ENCODE assay signal across 10 mouse cellular contexts in the genomic region with DNA sequence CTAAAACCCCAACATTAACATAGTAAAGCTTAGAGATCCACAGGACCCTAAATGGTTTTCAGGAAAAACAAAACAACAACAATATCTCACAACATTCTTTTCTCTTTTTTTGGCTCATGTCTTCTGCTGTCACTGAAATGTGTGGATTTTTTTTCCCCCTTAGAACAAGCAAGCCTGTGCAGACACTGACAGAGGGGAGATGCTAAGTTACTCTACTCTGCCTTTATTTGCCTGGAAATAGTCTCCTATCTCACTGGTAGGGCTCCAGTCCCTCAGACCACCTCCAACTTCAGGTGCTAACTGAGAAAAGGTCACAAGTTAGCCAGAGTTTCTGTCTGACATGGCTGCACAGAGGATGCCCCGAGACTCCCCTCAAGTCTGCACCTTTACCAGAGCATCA. TPM values are rescaled to one million over a fixed set of nuclear protein-coding genes. Genes with fewer than 3 reads are reported as not detected.
DNase-seq lines count a peak whose midpoint lies in the region; ATAC-seq lines count a peak whose summit lies in the region.
"Had no signal": no experiment of that assay in that cellular context is flagged by ENCODE, and none has a peak within 500 bp of the region (broad histone marks: within the 10 kb centered on the region; RNA-seq: fewer than 3 reads in every experiment).

No protein-coding gene starts in this region.

- no peaks in the 10 kb centered on the region for H3K9me3 ChIP-seq in heart, embryonic 13.5 days
- no peaks in the 10 kb centered on the region for H3K9me3 ChIP-seq in embryonic facial prominence, embryonic 12.5 days
- H3K9me3 ChIP-seq in hindbrain, embryonic 10.5 days = no peaks in the 10 kb centered on the region
- H3K9me3 ChIP-seq in midbrain, embryonic 12.5 days = no peaks in the 10 kb centered on the region

- H3K4me3 ChIP-seq in heart, embryonic 13.5 days = peak overlapping the region; percentile 41; the same call in 1 of the 2 replicates
- H3K4me3 ChIP-seq in embryonic facial prominence, embryonic 12.5 days = no peak overlapping the region
- H3K4me3 ChIP-seq in hindbrain, embryonic 10.5 days = peak overlapping the region; percentile 39
- H3K4me3 ChIP-seq in midbrain, embryonic 12.5 days = peak overlapping the region; percentile 31; the same call in 1 of the 2 replicates

- no peaks in the 10 kb centered on the region for H3K36me3 ChIP-seq in heart, embryonic 13.5 days
- H3K36me3 ChIP-seq in embryonic facial prominence, embryonic 12.5 days = no peaks in the 10 kb centered on the region
- no peaks in the 10 kb centered on the region for H3K36me3 ChIP-seq in hindbrain, embryonic 10.5 days
- H3K36me3 ChIP-seq in midbrain, embryonic 12.5 days = no peaks in the 10 kb centered on the region

- peaks cover 4% of the 10 kb centered on the region; the same call in 1 of the 2 replicates for H3K27me3 ChIP-seq in heart, embryonic 13.5 days (replicated peaks)
- no peaks in the 10 kb centered on the region for H3K27me3 ChIP-seq in embryonic facial prominence, embryonic 12.5 days
- H3K27me3 ChIP-seq in hindbrain, embryonic 10.5 days (ENCODE audit: insufficient read depth, poor library complexity, severe bottlenecking) = 0 out of 2 replicates have a peak, but pooled peaks cover 6% of the 10 kb centered on the region
- peaks cover 7% of the 10 kb centered on the region for H3K27me3 ChIP-seq in midbrain, embryonic 12.5 days

- H3K27ac ChIP-seq in heart, embryonic 13.5 days (replicated peaks) = no peak overlapping the region
- no peak overlapping the region for H3K27ac ChIP-seq in embryonic facial prominence, embryonic 12.5 days
- H3K27ac ChIP-seq in hindbrain, embryonic 10.5 days = peak overlapping the region; percentile 85
- H3K27ac ChIP-seq in midbrain, embryonic 12.5 days (replicated peaks) = peak overlapping the region; percentile 66

- 79% methylated on average over 1 of the region's 1 CpGs for WGBS in heart, embryonic 13.5 days
- WGBS in embryonic facial prominence, embryonic 12.5 days = 95% methylated on average over 1 of the region's 1 CpGs
- 64% methylated on average over 1 of the region's 1 CpGs for WGBS in hindbrain, embryonic 10.5 days
- 83% methylated on average over 1 of the region's 1 CpGs for WGBS in midbrain, embryonic 12.5 days

- H3K4me2 ChIP-seq in heart, embryonic 13.5 days = peak overlapping the region; percentile 64
- peak overlapping the region; percentile 41 for H3K4me2 ChIP-seq in embryonic facial prominence, embryonic 12.5 days (replicated peaks)
- H3K4me2 ChIP-seq in midbrain, embryonic 12.5 days (replicated peaks) = peak overlapping the region; percentile 57

- no peak overlapping the region for H3K9ac ChIP-seq in heart, embryonic 13.5 days
- no peak overlapping the region for H3K9ac ChIP-seq in embryonic facial prominence, embryonic 12.5 days
- no peak overlapping the region for H3K9ac ChIP-seq in midbrain, embryonic 12.5 days (replicated peaks)

- DNase-seq in heart, adult 18-20 months = no peak
- no peak for DNase-seq in hindbrain, embryonic 10.5 days (ENCODE audit: low spot score)
- DNase-seq in spleen, postnatal 10 days (ENCODE audit: low spot score in 2 of 2) = no peak
- DNase-seq in thymus, postnatal 14 days = no peak
- DNase-seq in natural killer cell, adult 2 months (ENCODE audit: low spot score in 2 of 2) = no peak
- DNase-seq: thymus, adult 18-20 months had no signal

- ATAC-seq in heart, embryonic 13.5 days (ENCODE audit: extremely low read depth, insufficient number of reproducible peaks, low FRiP score, low TSS enrichment) = no peak
- no peak for ATAC-seq in embryonic facial prominence, embryonic 12.5 days (ENCODE audit: insufficient number of reproducible peaks, insufficient read depth, low FRiP score, low TSS enrichment)
- 0 out of 2 replicates have a peak, but pooled peaks have one; percentile 17 for ATAC-seq in midbrain, embryonic 12.5 days (ENCODE audit: low FRiP score, low read depth)

- peaks cover 12% of the 10 kb centered on the region; the same call in 1 of the 2 replicates for H3K4me1 ChIP-seq in heart, embryonic 13.5 days
- H3K4me1 ChIP-seq in embryonic facial prominence, embryonic 12.5 days = peaks cover 9% of the 10 kb centered on the region
- H3K4me1 ChIP-seq in hindbrain, embryonic 10.5 days (replicated peaks) = peaks cover 41% of the 10 kb centered on the region
- H3K4me1 ChIP-seq in midbrain, embryonic 12.5 days = peaks cover 27% of the 10 kb centered on the region

RNA-seq across cellular contexts. Expression of a gene that starts 28.6 kb away (rescaled TPM):
- polyA plus RNA-seq in heart, embryonic 13.5 days (2015; fragmentation: Nextera tagmentation; extraction: Ambion mirVana) = 0.08 and 0.23 TPM in 2 replicates
- under 1 TPM; 0.62 to 0.82 TPM for total RNA-seq in heart, adult 18-20 months (2021)
- 0.20 and 0.27 TPM in 2 replicates for polyA plus RNA-seq in embryonic facial prominence, embryonic 12.5 days (2016; fragmentation: Nextera tagmentation; extraction: Ambion mirVana)
- polyA plus RNA-seq in hindbrain, embryonic 10.5 days (2016; fragmentation: Nextera tagmentation; extraction: Ambion mirVana) = 0.42 and 0.59 TPM in 2 replicates
- 0.20 and 0.29 TPM in 2 replicates for polyA plus RNA-seq in midbrain, embryonic 12.5 days (2016; fragmentation: Nextera tagmentation; extraction: Ambion mirVana)

RNA-seq across cellular contexts. Expression of a gene that starts 43.8 kb away (rescaled TPM):
- 56.5 and 68.0 TPM in 2 replicates for polyA plus RNA-seq in heart, embryonic 13.5 days (2015; fragmentation: Nextera tagmentation; extraction: Ambion mirVana)
- 10 to 100 TPM; 26.8 to 29.4 TPM for total RNA-seq in heart, adult 18-20 months (2021)
- polyA plus RNA-seq in embryonic facial prominence, embryonic 12.5 days (2016; fragmentation: Nextera tagmentation; extraction: Ambion mirVana) = 116 and 118 TPM in 2 replicates
- polyA plus RNA-seq in hindbrain, embryonic 10.5 days (2016; fragmentation: Nextera tagmentation; extraction: Ambion mirVana) = 138 and 139 TPM in 2 replicates
- 112 and 115 TPM in 2 replicates for polyA plus RNA-seq in midbrain, embryonic 12.5 days (2016; fragmentation: Nextera tagmentation; extraction: Ambion mirVana)

RNA-seq across cellular contexts. Expression of a gene that starts 49.5 kb away (rescaled TPM):
- polyA plus RNA-seq in heart, embryonic 13.5 days (2015; fragmentation: Nextera tagmentation; extraction: Ambion mirVana) = 0.82 and 5.8 TPM in 2 replicates
- not detected for total RNA-seq in heart, adult 18-20 months (2021)
- 0.08 TPM in 2 replicates for polyA plus RNA-seq in embryonic facial prominence, embryonic 12.5 days (2016; fragmentation: Nextera tagmentation; extraction: Ambion mirVana)
- polyA plus RNA-seq in hindbrain, embryonic 10.5 days (2016; fragmentation: Nextera tagmentation; extraction: Ambion mirVana) = not detected in 2 replicates
- 0.17 TPM in 1 of 2 replicates, not detected in the other for polyA plus RNA-seq in midbrain, embryonic 12.5 days (2016; fragmentation: Nextera tagmentation; extraction: Ambion mirVana)
- total RNA-seq: left cerebral cortex, postnatal 14 days had no signal

Comparison
In these comparisons a context has a peak if more than half of its experiments do, and no peak if none do; other contexts are left out.
1. H3K27ac ChIP-seq: peak in hindbrain, embryonic 10.5 days (single experiment) and midbrain, embryonic 12.5 days (single experiment); none in heart, embryonic 13.5 days (single experiment) and embryonic facial prominence, embryonic 12.5 days (single experiment).
2. Peak in every context shown above with its lines, with median percentiles within 50 percentile points of each other: H3K4me2 ChIP-seq.